Mouse (Mus musculus): ENCODE measurements at regions not wholly inside any gene's neighbourhood (a gene's known extent, or its start where the extent isn't known, plus 50 kb on each side); places are given as distances from the start of the nearest gene placed in this dataset.

GRCm38 (mm10) chr12:16046643-16047042, 229.9 kb upstream of the Trib2 start:
- DNase-seq (ENCODE audit: low spot score in 2 of 2): no peak
- intact Hi-C loops (cut with DNase I): no loop called here

GRCm38 (mm10) chr12:16045791-16046494, 229.2 kb upstream of the Trib2 start:
- intact Hi-C loops (cut with DNase I): no loop called here

GRCm38 (mm10) chr12:16043466-16044214, 226.9 kb upstream of the Trib2 start:
- DNase-seq (ENCODE audit: low spot score in 2 of 2): no peak
- intact Hi-C loops (cut with DNase I): no loop called here

More at GRCm38 (mm10) chr12:16045791-16046494, 229.2 kb upstream of the Trib2 start:
- DNase-seq (ENCODE audit: low spot score in 2 of 2): no peak

- intact Hi-C loops (cut with DNase I): no loop called here
- no peak for DNase-seq (ENCODE audit: low spot score in 2 of 2)
These were observed 225.6 kb upstream of the Trib2 start for GRCm38 (mm10) chr12:16042362-16042761.

- DNase-seq (ENCODE audit: low spot score in 2 of 2): no peak
- intact Hi-C loops (cut with DNase I): no loop called here
These were observed 224.4 kb upstream of the Trib2 start for GRCm38 (mm10) chr12:16041129-16041528.

GRCm38 (mm10) chr12:16035551-16035950, 218.8 kb upstream of the Trib2 start:
- intact Hi-C loops (cut with DNase I): no loop called here
- DNase-seq (ENCODE audit: low spot score in 2 of 2): no peak

- intact Hi-C loops (cut with DNase I): no loop called here
These were observed 218.2 kb upstream of the Trib2 start for GRCm38 (mm10) chr12:16034691-16035515.

GRCm38 (mm10) chr12:16026654-16027053, 209.9 kb upstream of the Trib2 start:
- DNase-seq (ENCODE audit: low spot score in 2 of 2): no peak
- intact Hi-C loops (cut with DNase I): no loop called here

More at GRCm38 (mm10) chr12:16034691-16035515, 218.2 kb upstream of the Trib2 start:
- no peak for DNase-seq (ENCODE audit: low spot score in 2 of 2)

- intact Hi-C loops (cut with DNase I): no loop called here
These were observed 206.6 kb upstream of the Trib2 start for GRCm38 (mm10) chr12:16023273-16023672.

GRCm38 (mm10) chr12:16021202-16021821, 204.6 kb upstream of the Trib2 start:
- intact Hi-C loops (cut with DNase I): no loop called here
- DNase-seq (ENCODE audit: low spot score in 2 of 2): no peak

More at GRCm38 (mm10) chr12:16023273-16023672, 206.6 kb upstream of the Trib2 start:
- no peak for DNase-seq (ENCODE audit: low spot score in 2 of 2)

GRCm38 (mm10) chr12:16018237-16018636, 201.5 kb upstream of the Trib2 start:
- DNase-seq (ENCODE audit: low spot score in 2 of 2): no peak
- intact Hi-C loops (cut with DNase I): loop anchor here (10.0 kb wide), 1 partner anchor 413 kb away; no protein-coding TSS in a partner anchor

GRCm38 (mm10) chr12:16016621-16017020, 199.9 kb upstream of the Trib2 start:
- intact Hi-C loops (cut with DNase I): loop anchor here (10.0 kb wide), 1 partner anchor 412 kb away; no protein-coding TSS in a partner anchor
- DNase-seq (ENCODE audit: low spot score in 2 of 2): no peak

- intact Hi-C loops (cut with DNase I): loop anchor here (10.0 kb wide), 1 partner anchor 411 kb away; no protein-coding TSS in a partner anchor
- no peak for DNase-seq (ENCODE audit: low spot score in 2 of 2)
These were observed 198.9 kb upstream of the Trib2 start for GRCm38 (mm10) chr12:16015596-16015995.

GRCm38 (mm10) chr12:16014679-16015078, 198.0 kb upstream of the Trib2 start:
- intact Hi-C loops (cut with DNase I): loop anchor here (10.0 kb wide), 1 partner anchor 410 kb away; no protein-coding TSS in a partner anchor
- no peak for DNase-seq (ENCODE audit: low spot score in 2 of 2)

- intact Hi-C loops (cut with DNase I): loop anchor here (10.0 kb wide), 1 partner anchor 409 kb away; no protein-coding TSS in a partner anchor
- DNase-seq (ENCODE audit: low spot score in 2 of 2): no peak
These were observed 197.3 kb upstream of the Trib2 start for GRCm38 (mm10) chr12:16013861-16014630.

GRCm38 (mm10) chr12:16013354-16013753, 196.6 kb upstream of the Trib2 start:
- no peak for DNase-seq (ENCODE audit: low spot score in 2 of 2)
- intact Hi-C loops (cut with DNase I): loop anchor here (10.0 kb wide), 1 partner anchor 409 kb away; no protein-coding TSS in a partner anchor

GRCm38 (mm10) chr12:16012081-16012480, 195.4 kb upstream of the Trib2 start:
- intact Hi-C loops (cut with DNase I): loop anchor here (10.0 kb wide), 1 partner anchor 407 kb away; no protein-coding TSS in a partner anchor
- DNase-seq (ENCODE audit: low spot score in 2 of 2): no peak

- DNase-seq (ENCODE audit: low spot score in 2 of 2): no peak
- intact Hi-C loops (cut with DNase I): loop anchor here (10.0 kb wide), 1 partner anchor 405 kb away; no protein-coding TSS in a partner anchor
These were observed 193.3 kb upstream of the Trib2 start for GRCm38 (mm10) chr12:16009822-16010620.
